Mouse (Mus musculus) stomach, embryonic 14.5 days (tissue): ENCODE measurements around the gene Frmd6. TPM values are rescaled to one million over a fixed set of nuclear protein-coding genes. Genes with fewer than 3 reads are reported as not detected.

Experiments used
- polyA plus RNA-seq: library from polyadenylated mRNA; unstranded; fragments of >200 nt; fragmentation: Nextera tagmentation; extraction: Ambion mirVana; gene quantifications from 2 replicates; pipeline ENCODE4 v1.2.1, GENCODE M21; 2014

The Frmd6 gene
- polyA plus RNA-seq, 1 experiment from 2014 or later = 32.5 TPM

Other genes with a start within 250 kb of the Frmd6 start
- 226 and 257 TPM in 2 replicates for gene Actr10, start 112.3 kb downstream of the Frmd6 start, polyA plus RNA-seq
- 587 and 595 TPM in 2 replicates for gene Psma3, start 149.1 kb downstream of the Frmd6 start, polyA plus RNA-seq
- gene Arid4a, start 190.5 kb downstream of the Frmd6 start, polyA plus RNA-seq = 40.7 and 43.4 TPM in 2 replicates